Mouse (Mus musculus) thymus, adult 2 months (tissue): ENCODE data around the gene Fgfr2. TPM values are rescaled to one million over a fixed set of nuclear protein-coding genes. Genes with fewer than 3 reads are reported as not detected.

ENCODE experiments used
- DNase-seq: peaks from one replicate; pipeline ENCODE4 v3.0.0; 2021
- H3K27ac ChIP-seq: fragments of 200-500 bp; 2 replicates; pipeline ENCODE4 v1.5.1; 2012; ENCODE audit warnings: low read length, control low read depth; ENCODE audit not compliant: control insufficient read depth, insufficient read depth
- H3K27me3 ChIP-seq: fragments of 200-500 bp; 2 replicates; pipeline ENCODE4 v1.6.1; 2012; ENCODE audit warnings: mild to moderate bottlenecking, low read length, moderate library complexity, mixed read lengths; ENCODE audit not compliant: control insufficient read depth, insufficient read depth
- H3K36me3 ChIP-seq: fragments of 200-500 bp; 2 replicates; pipeline ENCODE4 v1.6.1; 2012; ENCODE audit warnings: mild to moderate bottlenecking, low read length, moderate library complexity; ENCODE audit not compliant: control insufficient read depth, insufficient read depth
- H3K4me1 ChIP-seq: fragments of 200-500 bp; replicated peaks from 2 replicates; pipeline ENCODE4 v1.6.1; 2012; ENCODE audit warnings: low read length; ENCODE audit not compliant: control insufficient read depth, insufficient read depth
- H3K4me3 ChIP-seq: fragments of 200-500 bp; 2 replicates; pipeline ENCODE4 v1.5.1; 2012; ENCODE audit warnings: mild to moderate bottlenecking, low read length, control low read depth, moderate library complexity; ENCODE audit not compliant: control insufficient read depth, insufficient read depth
- CTCF ChIP-seq: fragments of 200-500 bp; IDR thresholded peaks from 2 replicates; pipeline ENCODE4 v1.5.1; 2012; ENCODE audit warnings: mild to moderate bottlenecking, control low read depth, low read length, moderate library complexity, borderline replicate concordance; ENCODE audit not compliant: control insufficient read depth, poor library complexity, insufficient read depth; ENCODE audit errors: extremely low read depth
- POLR2A ChIP-seq: fragments of 200-500 bp; IDR thresholded peaks from 2 replicates; pipeline ENCODE4 v1.6.1; 2012; ENCODE audit warnings: mild to moderate bottlenecking, low read length, control low read depth, moderate library complexity; ENCODE audit not compliant: control insufficient read depth, poor library complexity, insufficient read depth; ENCODE audit errors: extremely low read depth
- WGBS: fragments of 180-500 bp; shearing (Covaris S2); methylation state at CpG from one replicate; pipeline ENCODE4 v1.1.7; 2018; 5-methylcytosine and 5-hydroxymethylcytosine counted together
- polyA plus RNA-seq: library from polyadenylated mRNA; depleted of rRNA; stranded (reverse); fragments of >200 nt; gene quantifications from 2 replicates; pipeline ENCODE4 v1.2.3, GENCODE M21; 2012

Fgfr2 gene
- polyA plus RNA-seq, 1 experiment = 12.1 TPM

GRCm38 (mm10) chr7:132610468-132611318 lies 512.5 kb downstream of the Fgfr2 start, which contains the start of gene Lhpp:
Lhpp (plus strand) TSS chr7:132610638.
- 8% methylated on average over 44 of the region's 44 CpGs for WGBS
- TF ChIP-seq POLR2A (0 out of 2 replicates have a peak, but pooled peaks have one; percentile 28), CTCF (no peak)
- H3K36me3 ChIP-seq = no peaks in the 10 kb centered on the region
- H3K4me3 ChIP-seq = peak within 1 kb of the TSS; percentile 96
- H3K27me3 ChIP-seq = no peaks in the 10 kb centered on the region; the same call in 1 of the 2 replicates
- H3K27ac ChIP-seq = no peak within 1 kb of the TSS
- DNase-seq = peak; percentile 69
- H3K4me1 ChIP-seq = peaks cover 6% of the 10 kb centered on the region; the same call in 1 of the 2 replicates

DNA sequence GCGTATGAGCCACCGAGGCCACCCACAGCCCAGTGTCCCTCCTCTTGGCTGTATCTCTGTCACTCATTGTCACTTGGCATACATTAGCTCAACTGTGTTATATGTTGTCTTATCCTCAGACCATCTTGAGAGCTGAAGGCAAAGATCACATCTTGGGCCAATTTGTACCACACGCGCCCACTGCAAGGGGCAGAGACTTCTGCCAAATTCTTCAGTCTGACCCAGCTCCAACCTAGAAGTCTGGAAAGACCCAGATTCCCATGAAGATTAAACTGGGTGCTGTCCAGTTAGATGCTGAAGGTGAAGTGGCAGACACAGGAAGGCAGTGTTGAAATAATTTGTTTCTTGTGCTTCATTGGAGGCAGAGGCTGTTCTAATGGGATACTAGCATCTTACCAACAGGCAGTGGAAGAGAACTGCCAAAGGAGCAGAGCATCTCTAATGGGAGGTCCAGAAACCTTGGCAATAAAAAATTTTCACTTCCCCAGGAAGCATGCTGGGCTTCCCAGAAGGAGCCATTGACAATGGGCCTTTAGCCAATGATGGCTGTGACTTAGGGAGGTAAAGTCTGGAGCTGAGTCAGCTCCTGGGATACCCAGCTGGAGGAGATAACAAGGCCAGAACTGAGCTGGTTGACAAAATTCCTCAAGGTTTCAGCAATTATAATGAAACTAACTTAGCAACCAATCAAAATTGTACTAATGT lies 514.7 kb downstream of the Fgfr2 start:
- no peak for DNase-seq
- 94% methylated on average over 4 of the region's 4 CpGs for WGBS
- TF ChIP-seq CTCF (no peak), POLR2A (no peak)
- Histone ChIP-seq H3K27me3 (no peaks in the 10 kb centered on the region; the same call in 1 of the 2 replicates), H3K36me3 (no peaks in the 10 kb centered on the region), H3K4me3 (no peak overlapping the region), H3K4me1 (peaks cover 2% of the 10 kb centered on the region; the same call in 1 of the 2 replicates), H3K27ac (no peak overlapping the region)

DNA sequence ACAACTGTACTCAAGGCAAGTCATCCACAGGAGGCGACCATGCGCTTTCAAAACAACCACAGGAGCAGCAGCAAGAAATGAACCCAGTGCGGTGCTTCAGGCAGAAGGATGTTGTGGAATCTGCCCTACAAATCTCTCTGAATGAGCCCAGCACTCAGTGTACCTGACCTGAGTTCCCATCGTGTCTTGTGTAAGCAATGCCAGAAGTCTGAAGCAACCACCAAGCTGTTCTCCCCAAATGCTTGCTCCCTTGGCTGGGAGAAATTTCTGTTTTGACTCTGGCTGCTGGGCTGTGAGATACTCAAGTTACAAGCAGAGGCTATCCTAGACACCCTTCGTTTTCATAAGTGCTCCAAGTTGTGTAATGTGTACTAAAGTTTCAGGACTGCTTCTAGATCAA lies 517.5 kb downstream of the Fgfr2 start:
- no peak for TF ChIP-seq CTCF
- TF ChIP-seq POLR2A = no peak
- no peak overlapping the region for H3K4me3 ChIP-seq
- H3K4me1 ChIP-seq = peaks cover 2% of the 10 kb centered on the region; the same call in 1 of the 2 replicates
- peaks cover 4% of the 10 kb centered on the region for H3K27me3 ChIP-seq
- WGBS = 15% methylated on average over 5 of the region's 5 CpGs
- no peaks in the 10 kb centered on the region for H3K36me3 ChIP-seq
- H3K27ac ChIP-seq = no peak overlapping the region
- DNase-seq = no peak

GRCm38 (mm10) chr7:132604720-132605119 lies 518.4 kb downstream of the Fgfr2 start:
- Histone ChIP-seq H3K4me1 (peaks cover 2% of the 10 kb centered on the region), H3K4me3 (no peak overlapping the region), H3K36me3 (no peaks in the 10 kb centered on the region), H3K27ac (no peak overlapping the region), H3K27me3 (peaks cover 4% of the 10 kb centered on the region)
- WGBS = 95% methylated on average over 4 of the region's 4 CpGs
- no peak for TF ChIP-seq POLR2A
- no peak for TF ChIP-seq CTCF
- no peak for DNase-seq

DNA sequence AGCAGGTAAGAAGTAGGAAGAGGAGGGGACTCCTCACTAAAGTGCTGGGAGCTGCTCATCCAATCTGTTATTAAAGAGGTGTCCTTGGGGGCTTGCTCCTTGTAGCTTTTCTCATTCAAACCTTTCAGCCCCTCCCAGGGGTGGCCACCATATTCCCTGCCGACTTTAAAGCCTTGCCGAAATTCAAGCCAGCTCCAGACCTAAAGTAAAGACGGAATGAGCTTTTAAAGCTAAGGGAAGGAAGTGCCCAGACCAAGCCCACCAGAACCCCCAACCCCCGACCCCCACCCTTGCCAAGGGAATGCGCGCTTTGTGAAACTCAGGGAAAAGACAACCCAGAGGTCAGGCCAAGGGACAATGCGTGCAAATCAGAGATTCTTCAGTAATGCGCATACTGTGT lies 522.2 kb downstream of the Fgfr2 start:
- Histone ChIP-seq H3K4me1 (peaks cover 12% of the 10 kb centered on the region), H3K4me3 (no peak overlapping the region), H3K27ac (no peak overlapping the region), H3K36me3 (no peaks in the 10 kb centered on the region), H3K27me3 (peaks cover 21% of the 10 kb centered on the region)
- TF ChIP-seq CTCF (no peak), POLR2A (no peak)
- 27% methylated on average over 8 of the region's 8 CpGs for WGBS
- no peak for DNase-seq

GRCm38 (mm10) chr7:132600026-132600425 lies 523.1 kb downstream of the Fgfr2 start:
- Histone ChIP-seq H3K36me3 (no peaks in the 10 kb centered on the region), H3K27ac (no peak overlapping the region), H3K4me1 (peaks cover 12% of the 10 kb centered on the region), H3K27me3 (peaks cover 21% of the 10 kb centered on the region), H3K4me3 (0 out of 2 replicates have a peak overlapping the region, but pooled peaks have one; percentile 0)
- TF ChIP-seq POLR2A = no peak
- TF ChIP-seq CTCF = no peak
- DNase-seq = no peak
- 1% methylated on average over 9 of the region's 9 CpGs for WGBS
